Mouse (Mus musculus): ENCODE results near the gene Nqo1.

- TF ChIP-seq CTCF (IDR thresholded peaks at IDR 0.05; ENCODE audit: low read depth) (no peak), EP300 (IDR thresholded peaks at IDR 0.05; ENCODE audit: low read depth) (no peak)
Observed at GRCm38 (mm10) chr8:107448382-107448889, 45.4 kb upstream of the Nqo1 start.

Measured in liver, postnatal 0 days (tissue).